Mouse (Mus musculus) MEL-GATA-1-ER (cell line): ENCODE measurements around the gene Stac.

Experiments
- DNase-seq: peaks from one replicate; pipeline ENCODE4 v3.0.0-alpha.2; 2012; ENCODE audit warnings: low read depth; ENCODE audit errors: extremely low read depth

Gene Stac

GRCm38 (mm10) chr9:111689680-111690483 is at the start of gene Stac:
TSS of gene Stac (minus strand) at chr9:111690348.
- no peak for DNase-seq

- no peak for DNase-seq
Observed at GRCm38 (mm10) chr9:111739431-111740245, 49.5 kb upstream of the Stac start.

GRCm38 (mm10) chr9:111739026-111739425 is 48.9 kb upstream of the Stac start:
- DNase-seq = no peak

GRCm38 (mm10) chr9:111737796-111738195 is 47.6 kb upstream of the Stac start:
- no peak for DNase-seq

- no peak for DNase-seq
Observed at GRCm38 (mm10) chr9:111735931-111736330, 45.8 kb upstream of the Stac start.

GRCm38 (mm10) chr9:111731939-111732670 is 42.0 kb upstream of the Stac start:
- DNase-seq = no peak

GRCm38 (mm10) chr9:111724981-111725593 is 34.9 kb upstream of the Stac start:
- no peak for DNase-seq

- no peak for DNase-seq
Observed at GRCm38 (mm10) chr9:111714457-111714856, 24.3 kb upstream of the Stac start.

GRCm38 (mm10) chr9:111700101-111700500 is 10.0 kb upstream of the Stac start:
- no peak for DNase-seq

- DNase-seq = no peak
Observed at GRCm38 (mm10) chr9:111690484-111690855, 322 bp upstream of the Stac start.

GRCm38 (mm10) chr9:111689146-111689545 is 1.0 kb downstream of the Stac start:
- no peak for DNase-seq

- DNase-seq = no peak
Observed at GRCm38 (mm10) chr9:111684170-111684569, 6.0 kb downstream of the Stac start.

GRCm38 (mm10) chr9:111679516-111679915 is 10.6 kb downstream of the Stac start:
- no peak for DNase-seq

GRCm38 (mm10) chr9:111669816-111670215 is 20.3 kb downstream of the Stac start:
- DNase-seq = no peak

- DNase-seq = no peak
Observed at GRCm38 (mm10) chr9:111655066-111655465, 35.1 kb downstream of the Stac start.

GRCm38 (mm10) chr9:111644228-111644627 is 45.9 kb downstream of the Stac start:
- DNase-seq = no peak

GRCm38 (mm10) chr9:111643369-111643768 is 46.8 kb downstream of the Stac start:
- DNase-seq = no peak

- DNase-seq = no peak
Observed at GRCm38 (mm10) chr9:111637641-111638040, 52.5 kb downstream of the Stac start.

- no peak for DNase-seq
Observed at GRCm38 (mm10) chr9:111632833-111633232, 57.3 kb downstream of the Stac start.

- no peak for DNase-seq
Observed at GRCm38 (mm10) chr9:111621191-111621590, 69.0 kb downstream of the Stac start.

GRCm38 (mm10) chr9:111611341-111611740 is 78.8 kb downstream of the Stac start:
- no peak for DNase-seq
